Comparison of ENCODE assay signal across 21 mouse cellular contexts in the genomic region with DNA sequence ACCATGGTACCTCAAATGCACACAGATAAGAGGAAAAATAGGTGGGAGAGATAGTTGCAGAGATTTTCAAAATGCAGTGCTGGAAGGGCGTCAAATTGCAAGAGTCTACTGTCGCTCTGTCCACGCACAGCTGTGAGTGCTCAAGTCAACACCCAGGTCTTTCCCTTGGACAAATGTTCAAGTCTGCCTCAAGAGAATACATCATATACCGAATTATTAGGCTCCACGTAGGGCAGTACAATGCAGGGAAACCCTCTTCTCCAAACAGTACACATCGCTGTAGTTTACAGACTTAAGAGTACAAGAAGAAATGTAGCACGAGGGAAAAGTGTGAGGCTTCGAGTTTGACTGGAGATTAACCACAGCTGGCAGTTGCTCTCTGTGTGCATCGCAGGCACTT.
A peak's percentile ranks its signal among the peaks of the same experiment; 100 is the strongest.
DNase-seq lines count a peak whose midpoint lies in the region; ATAC-seq and TF ChIP-seq lines count a peak whose summit lies in the region.
"Had no signal": no experiment of that assay in that cellular context is flagged by ENCODE, and none has a peak within 500 bp of the region (broad histone marks: within the 10 kb centered on the region; RNA-seq: fewer than 3 reads in every experiment).

No protein-coding gene starts in this region.

- no peak for TF ChIP-seq EP300 in lung, postnatal 0 days (IDR thresholded peaks at IDR 0.05)

- peak; percentile 67 for DNase-seq in lung, embryonic 14.5 days
- DNase-seq in lung, postnatal 25 days (ENCODE audit: low spot score) = no peak
- no peak for DNase-seq in lung, postnatal 0 days (ENCODE audit: low spot score)
- DNase-seq in lung, postnatal 4 days = no peak
- DNase-seq: adrenal gland, adult 2 months; adrenal gland, adult 8-10 months; adrenal gland, postnatal 10 days; adrenal gland, postnatal 14 days; adrenal gland, postnatal 25 days; adrenal gland, postnatal 36 days; B cell, adult 2 months; cerebellum, adult 11 months; cerebellum, adult 11-12 months; cerebellum, adult 18-20 months had no signal

- no peaks in the 10 kb centered on the region for H3K9me3 ChIP-seq in lung, embryonic 14.5 days (ENCODE audit: low read depth, low read length)
- H3K9me3 ChIP-seq in lung, embryonic 15.5 days = no peaks in the 10 kb centered on the region
- no peaks in the 10 kb centered on the region for H3K9me3 ChIP-seq in lung, postnatal 0 days (ENCODE audit: low read length)
- H3K9me3 ChIP-seq in lung, embryonic 16.5 days (ENCODE audit: control insufficient read depth, low read length) = no peaks in the 10 kb centered on the region
- H3K9me3 ChIP-seq: G1E had no signal

- H3K36me3 ChIP-seq in lung, embryonic 14.5 days (ENCODE audit: insufficient read depth) = no peaks in the 10 kb centered on the region
- H3K36me3 ChIP-seq in lung, embryonic 15.5 days = no peaks in the 10 kb centered on the region
- H3K36me3 ChIP-seq in lung, postnatal 0 days (ENCODE audit: insufficient read depth, low read length) = no peaks in the 10 kb centered on the region
- H3K36me3 ChIP-seq in lung, embryonic 16.5 days (ENCODE audit: control insufficient read depth, insufficient read depth, low read length) = no peaks in the 10 kb centered on the region
- H3K36me3 ChIP-seq: G1E had no signal

- no peak for TF ChIP-seq CTCF in lung, embryonic 14.5 days (IDR thresholded peaks at IDR 0.05; ENCODE audit: low read depth)
- no peak for TF ChIP-seq CTCF in lung, postnatal 0 days (IDR thresholded peaks at IDR 0.05)

- 0 out of 2 replicates have a peak overlapping the region, but pooled peaks have one; percentile 24 for H3K27ac ChIP-seq in lung, embryonic 14.5 days (ENCODE audit: low read depth)
- H3K27ac ChIP-seq in lung, embryonic 15.5 days = no peak overlapping the region
- H3K27ac ChIP-seq in lung, postnatal 0 days (ENCODE audit: low read length) = no peak overlapping the region
- no peak overlapping the region for H3K27ac ChIP-seq in lung, embryonic 16.5 days (ENCODE audit: low read length)

- H3K4me1 ChIP-seq in lung, embryonic 14.5 days (ENCODE audit: insufficient read depth) = no peaks in the 10 kb centered on the region
- H3K4me1 ChIP-seq in lung, embryonic 15.5 days = no peaks in the 10 kb centered on the region
- no peaks in the 10 kb centered on the region for H3K4me1 ChIP-seq in lung, postnatal 0 days (ENCODE audit: insufficient read depth, low read depth, low read length)
- no peaks in the 10 kb centered on the region for H3K4me1 ChIP-seq in lung, embryonic 16.5 days (replicated peaks; ENCODE audit: control insufficient read depth, insufficient read depth, low read length)

- WGBS in lung, embryonic 14.5 days = 44% methylated on average over 9 of the region's 9 CpGs
- WGBS in lung, embryonic 15.5 days = 54% methylated on average over 9 of the region's 9 CpGs
- 62% methylated on average over 9 of the region's 9 CpGs for WGBS in lung, postnatal 0 days
- 55% methylated on average over 9 of the region's 9 CpGs for WGBS in lung, embryonic 16.5 days

- no peaks in the 10 kb centered on the region for H3K27me3 ChIP-seq in lung, embryonic 14.5 days (ENCODE audit: insufficient read depth, low read length)
- H3K27me3 ChIP-seq in lung, embryonic 15.5 days = no peaks in the 10 kb centered on the region
- no peaks in the 10 kb centered on the region for H3K27me3 ChIP-seq in lung, postnatal 0 days (replicated peaks; ENCODE audit: insufficient read depth, low read length)
- H3K27me3 ChIP-seq in lung, embryonic 16.5 days (ENCODE audit: control insufficient read depth, insufficient read depth, low read depth, low read length) = no peaks in the 10 kb centered on the region
- H3K27me3 ChIP-seq: CH12.LX, Patski had no signal

- H3K4me3 ChIP-seq in lung, embryonic 14.5 days (ENCODE audit: low read depth, low read length) = no peak overlapping the region
- no peak overlapping the region for H3K4me3 ChIP-seq in lung, embryonic 15.5 days
- no peak overlapping the region for H3K4me3 ChIP-seq in lung, postnatal 0 days (ENCODE audit: low read depth, low read length)
- no peak overlapping the region for H3K4me3 ChIP-seq in lung, embryonic 16.5 days (ENCODE audit: low read length)

- no peak overlapping the region for H3K9ac ChIP-seq in lung, embryonic 14.5 days
- H3K9ac ChIP-seq in lung, embryonic 15.5 days = no peak overlapping the region
- H3K9ac ChIP-seq in lung, postnatal 0 days (replicated peaks; ENCODE audit: low read depth) = no peak overlapping the region
- no peak overlapping the region for H3K9ac ChIP-seq in lung, embryonic 16.5 days (ENCODE audit: low read length)

- peak; percentile 91 for ATAC-seq in lung, embryonic 14.5 days (ENCODE audit: insufficient read depth)
- peak; percentile 82; the same call in 1 of the 2 replicates for ATAC-seq in lung, embryonic 15.5 days (ENCODE audit: borderline replicate concordance, extremely low read depth, low FRiP score, low TSS enrichment)
- ATAC-seq in lung, postnatal 0 days = no peak
- ATAC-seq in lung, embryonic 16.5 days (ENCODE audit: low read depth) = peak; percentile 80; the same call in 1 of the 2 replicates
- ATAC-seq: activated CD4-positive, CD25-positive, alpha-beta regulatory T cell, adult 4 months; CD4-positive, CD25-positive, alpha-beta regulatory T cell, adult 4 months; Patski had no signal

- no peak overlapping the region for H3K4me2 ChIP-seq in lung, embryonic 14.5 days
- H3K4me2 ChIP-seq in lung, embryonic 15.5 days = no peak overlapping the region
- H3K4me2 ChIP-seq in lung, postnatal 0 days (replicated peaks; ENCODE audit: low read depth, low read length) = no peak overlapping the region
- no peak overlapping the region for H3K4me2 ChIP-seq in lung, embryonic 16.5 days (ENCODE audit: low read depth, low read length)
